Mouse (Mus musculus) liver, adult 2 months (tissue): Measurements from ENCODE around the gene Hoxa2. TPM values are rescaled to one million over a fixed set of nuclear protein-coding genes. Genes with fewer than 3 reads are reported as not detected.

ENCODE experiments used
- DNase-seq: peaks from one replicate; pipeline ENCODE4 v3.0.0-alpha.2; 2011; ENCODE audit warnings: low read depth, low spot score; ENCODE audit errors: extremely low read depth
- H3K27ac ChIP-seq: fragments of 200-500 bp; replicated peaks from 2 replicates; pipeline ENCODE4 v1.5.1; 2012; ENCODE audit warnings: low read depth, mild to moderate bottlenecking, control low read depth, inconsistent platforms, low read length; ENCODE audit not compliant: insufficient read depth
- H3K27me3 ChIP-seq: fragments of 200-500 bp; 2 replicates; pipeline ENCODE4 v1.6.1; 2012; ENCODE audit warnings: mild to moderate bottlenecking, moderate library complexity, low read length, inconsistent platforms; ENCODE audit not compliant: control insufficient read depth, insufficient read depth
- H3K36me3 ChIP-seq: fragments of 200-500 bp; 2 replicates; pipeline ENCODE4 v1.6.1; 2012; ENCODE audit warnings: low read length, inconsistent platforms; ENCODE audit not compliant: control insufficient read depth, insufficient read depth
- H3K4me1 ChIP-seq: fragments of 200-500 bp; 2 replicates; pipeline ENCODE4 v1.6.1; 2011; ENCODE audit warnings: low read length; ENCODE audit not compliant: control insufficient read depth, insufficient read depth
- H3K4me3 ChIP-seq: fragments of 200-500 bp; 2 replicates; pipeline ENCODE4 v1.5.1; 2011; ENCODE audit warnings: low read depth, mild to moderate bottlenecking, control low read depth, low read length, moderate library complexity; ENCODE audit not compliant: insufficient read depth
- H3K79me2 ChIP-seq: fragments of 200-500 bp; 2 replicates; pipeline ENCODE4 v1.6.1; 2012; ENCODE audit warnings: inconsistent platforms, mild to moderate bottlenecking, low read length, moderate library complexity; ENCODE audit not compliant: control insufficient read depth, insufficient read depth
- H3K9ac ChIP-seq: fragments of 200-500 bp; 2 replicates; pipeline ENCODE4 v1.6.1; 2012; ENCODE audit warnings: low read depth, mild to moderate bottlenecking, control low read depth, inconsistent platforms, low read length
- CTCF ChIP-seq: fragments of 200-500 bp; IDR thresholded peaks from 2 replicates; pipeline ENCODE4 v1.5.1; 2011; ENCODE audit warnings: low read depth, low read length, control low read depth
- POLR2A ChIP-seq: fragments of 200-500 bp; IDR thresholded peaks from 2 replicates; pipeline ENCODE4 v1.6.1; 2011; ENCODE audit warnings: low read length, control low read depth; ENCODE audit not compliant: insufficient read depth; ENCODE audit errors: extremely low read depth
- WGBS: fragments of 180-500 bp; shearing (Covaris S2); methylation state at CpG from one replicate; pipeline ENCODE4 v1.1.7; 2018; 5-methylcytosine and 5-hydroxymethylcytosine counted together
- polyA plus RNA-seq: library from polyadenylated mRNA; depleted of rRNA; stranded (reverse); fragments of >200 nt; gene quantifications from 2 replicates; pipeline ENCODE4 v1.2.3, GENCODE M21; 2012
- total RNA-seq: library from RNA; depleted of rRNA; stranded (reverse); fragments of >200 nt; gene quantifications from 2 replicates; pipeline ENCODE4 v1.2.3, GENCODE M21; 2014

Hoxa2 gene
- total and polyA plus RNA-seq, 2 experiments: 0.09 to 0.27 TPM

DNA sequence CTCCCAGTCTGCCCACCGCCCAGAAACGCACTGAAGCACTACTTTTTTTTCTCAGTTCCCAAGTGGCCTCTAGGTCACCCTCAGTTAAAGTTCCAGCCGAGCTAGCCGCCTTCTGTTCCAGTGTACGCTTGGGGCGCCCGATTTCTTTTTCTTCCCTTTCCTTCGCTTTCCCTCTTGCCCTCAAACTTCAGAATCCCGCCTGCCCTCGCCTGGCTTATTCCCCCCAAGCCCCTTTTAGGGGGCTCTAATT, 38.4 kb upstream of the Hoxa2 start:
- peak overlapping the region; percentile 26 for H3K27ac ChIP-seq
- no peaks in the 10 kb centered on the region; the same call in 1 of the 2 replicates for H3K4me1 ChIP-seq
- no peaks in the 10 kb centered on the region for H3K36me3 ChIP-seq
- 8% methylated on average over 10 of the region's 10 CpGs for WGBS
- H3K79me2 ChIP-seq: no peaks in the 10 kb centered on the region
- peaks cover 28% of the 10 kb centered on the region for H3K27me3 ChIP-seq
- peak overlapping the region; percentile 74 for H3K9ac ChIP-seq
- no peak for DNase-seq
- peak overlapping the region; percentile 60 for H3K4me3 ChIP-seq
- TF ChIP-seq CTCF (no peak), POLR2A (no peak)

DNA sequence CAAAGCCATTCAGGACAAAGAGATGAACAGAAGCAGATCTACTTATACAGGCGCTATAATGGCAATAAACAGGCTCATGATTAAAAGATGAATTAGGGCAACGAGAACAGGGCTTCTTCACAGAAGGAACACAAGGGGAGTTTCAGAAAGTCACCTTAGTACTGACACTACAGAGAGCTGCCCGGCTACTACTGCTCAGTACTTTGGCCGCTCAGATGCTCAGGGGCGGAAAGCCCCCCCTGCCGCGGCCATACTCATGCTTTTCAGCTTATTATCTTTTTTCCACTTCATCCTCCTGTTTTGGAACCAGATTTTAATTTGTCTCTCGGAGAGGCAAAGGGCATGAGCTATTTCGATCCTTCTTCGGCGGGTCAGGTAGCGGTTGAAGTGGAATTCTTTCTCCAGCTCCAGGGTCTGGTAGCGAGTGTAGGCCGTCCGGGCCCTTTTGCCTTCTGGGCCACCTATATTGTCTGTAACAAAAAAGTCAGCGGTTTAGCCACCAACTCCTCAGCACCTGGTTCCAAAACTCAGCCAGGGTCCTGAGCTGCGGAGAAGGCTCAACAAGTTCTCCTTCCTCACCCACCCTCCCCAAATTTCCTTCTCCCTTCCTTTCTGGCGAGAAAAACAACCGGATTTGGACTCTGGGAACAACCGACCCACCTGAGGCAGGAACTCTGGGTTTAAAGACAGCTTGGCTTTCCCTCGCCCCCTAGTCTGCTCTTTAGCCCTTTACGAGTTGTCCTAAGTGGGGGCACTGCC, 37.9 kb upstream of the Hoxa2 start:
- H3K27ac ChIP-seq: peak overlapping the region; percentile 26
- 19% methylated on average over 22 of the region's 22 CpGs for WGBS
- no peak for TF ChIP-seq POLR2A
- no peak for TF ChIP-seq CTCF
- H3K36me3 ChIP-seq: no peaks in the 10 kb centered on the region
- H3K4me3 ChIP-seq: peak overlapping the region; percentile 60; the same call in 1 of the 2 replicates
- DNase-seq: no peak
- H3K9ac ChIP-seq: peak overlapping the region; percentile 18
- H3K79me2 ChIP-seq: no peaks in the 10 kb centered on the region
- H3K4me1 ChIP-seq: no peaks in the 10 kb centered on the region; the same call in 1 of the 2 replicates
- H3K27me3 ChIP-seq: peaks cover 27% of the 10 kb centered on the region; the same call in 1 of the 2 replicates

- peaks cover 27% of the 10 kb centered on the region; the same call in 1 of the 2 replicates for H3K27me3 ChIP-seq
- H3K36me3 ChIP-seq: no peaks in the 10 kb centered on the region
- 59% methylated on average over 1 of the region's 1 CpGs for WGBS
Observed at GRCm38 (mm10) chr6:52201269-52201668, 36.6 kb upstream of the Hoxa2 start.

DNA sequence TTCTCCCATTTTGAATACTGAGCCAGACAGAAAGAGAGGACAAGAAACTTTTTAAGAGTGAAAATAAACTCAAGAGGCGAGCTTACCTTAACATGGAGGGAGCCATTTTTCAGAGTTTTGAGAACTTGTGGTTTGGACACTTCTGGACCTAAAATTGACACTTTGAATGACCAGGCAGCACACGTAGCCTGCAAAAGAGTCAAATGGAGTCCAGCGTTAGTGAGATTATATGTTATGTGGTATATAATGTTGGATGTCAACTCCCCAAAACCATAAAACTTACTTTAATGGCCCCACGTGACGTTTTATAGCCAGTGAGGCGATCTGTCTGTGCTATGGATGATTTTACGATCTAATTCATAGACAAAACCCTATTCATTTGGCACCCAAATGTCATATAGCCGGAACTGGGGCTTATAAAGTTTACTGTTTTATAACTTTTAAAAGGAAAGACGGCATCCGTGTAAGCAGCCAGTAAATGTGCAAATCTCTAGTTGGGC, 36.2 kb upstream of the Hoxa2 start:
- no peak overlapping the region for H3K4me3 ChIP-seq

More at GRCm38 (mm10) chr6:52201269-52201668, 36.6 kb upstream of the Hoxa2 start:
- DNase-seq: no peak
- Histone ChIP-seq H3K9ac (no peak overlapping the region), H3K4me3 (no peak overlapping the region), H3K79me2 (no peaks in the 10 kb centered on the region), H3K4me1 (no peaks in the 10 kb centered on the region; the same call in 1 of the 2 replicates), H3K27ac (no peak overlapping the region)
- TF ChIP-seq CTCF (no peak), POLR2A (no peak)

GRCm38 (mm10) chr6:52200073-52200750, 35.6 kb upstream of the Hoxa2 start:
- Histone ChIP-seq H3K79me2 (no peaks in the 10 kb centered on the region), H3K4me1 (no peaks in the 10 kb centered on the region; the same call in 1 of the 2 replicates), H3K9ac (no peak overlapping the region), H3K4me3 (no peak overlapping the region), H3K27me3 (peaks cover 20% of the 10 kb centered on the region; the same call in 1 of the 2 replicates), H3K36me3 (no peaks in the 10 kb centered on the region), H3K27ac (no peak overlapping the region)
- 28% methylated on average over 30 of the region's 30 CpGs for WGBS
- TF ChIP-seq POLR2A (no peak), CTCF (no peak)
- no peak for DNase-seq

More for the DNA sequence above, 36.2 kb upstream of the Hoxa2 start:
- no peaks in the 10 kb centered on the region for H3K79me2 ChIP-seq
- H3K27ac ChIP-seq: no peak overlapping the region
- no peak for DNase-seq
- no peaks in the 10 kb centered on the region for H3K36me3 ChIP-seq
- 37% methylated on average over 10 of the region's 10 CpGs for WGBS
- H3K27me3 ChIP-seq: peaks cover 25% of the 10 kb centered on the region; the same call in 1 of the 2 replicates
- TF ChIP-seq CTCF (no peak), POLR2A (no peak)
- no peaks in the 10 kb centered on the region; the same call in 1 of the 2 replicates for H3K4me1 ChIP-seq
- no peak overlapping the region for H3K9ac ChIP-seq
